Mouse (Mus musculus) C2C12 (cell line): ENCODE results near the gene Spen. TPM values are rescaled to one million over a fixed set of nuclear protein-coding genes. Genes with fewer than 3 reads are reported as not detected.

ENCODE experiments used
- H3K27me3 ChIP-seq: one replicate; pipeline ENCODE4 v1.6.1; 2011; ENCODE audit not compliant: control insufficient read depth, insufficient read depth, insufficient read length
- H3K36me3 ChIP-seq: one replicate; pipeline ENCODE4 v1.6.1; 2011; ENCODE audit not compliant: control insufficient read depth, insufficient read depth
- H3K4me3 ChIP-seq: one replicate; pipeline ENCODE4 v1.5.1; 2011; ENCODE audit warnings: mild to moderate bottlenecking, control low read depth; ENCODE audit not compliant: poor library complexity, insufficient read depth, severe bottlenecking
- H3K79me2 ChIP-seq: one replicate; pipeline ENCODE4 v1.6.1; 2011; ENCODE audit not compliant: control insufficient read depth, insufficient read depth
- H3K79me3 ChIP-seq: one replicate; pipeline ENCODE4 v1.6.1; 2011; ENCODE audit warnings: low read depth, control low read depth
- H3ac ChIP-seq: one replicate; pipeline ENCODE3; 2011; ENCODE audit warnings: low read depth; ENCODE audit not compliant: control insufficient read depth, insufficient read length
- CEBPB ChIP-seq: IDR thresholded peaks from one replicate; pipeline ENCODE4 v1.6.1; 2011; ENCODE audit warnings: low read depth, mild to moderate bottlenecking, control low read depth, moderate library complexity
- CTCF ChIP-seq: IDR thresholded peaks from one replicate; pipeline ENCODE4 v1.5.1; 2011; ENCODE audit not compliant: control insufficient read depth, insufficient read depth, insufficient read length
- FOSL1 ChIP-seq: IDR thresholded peaks from one replicate; pipeline ENCODE4 v1.8.0; 2011; ENCODE audit warnings: mild to moderate bottlenecking, low read length; ENCODE audit not compliant: poor library complexity, insufficient read depth, severe bottlenecking
- MAX ChIP-seq: IDR thresholded peaks from one replicate; pipeline ENCODE4 v1.6.1; 2011; ENCODE audit warnings: mild to moderate bottlenecking, control low read depth
- MYOD1 ChIP-seq: IDR thresholded peaks from one replicate; pipeline ENCODE4 v1.6.1; 2011; ENCODE audit warnings: low read depth; ENCODE audit not compliant: control insufficient read depth, insufficient read length
- MYOG ChIP-seq: IDR thresholded peaks from one replicate; pipeline ENCODE4 v1.6.1; 2011; ENCODE audit not compliant: control insufficient read depth, insufficient read length; ENCODE audit errors: extremely low read depth
- USF1 ChIP-seq: IDR thresholded peaks from one replicate; pipeline ENCODE4 v1.6.1; 2011; ENCODE audit warnings: low read depth, mild to moderate bottlenecking, control low read depth, moderate library complexity
- polyA plus RNA-seq: library from polyadenylated mRNA; unstranded; fragments of >200 nt; fragmentation: generic; extraction: Trizol; gene quantifications from one replicate; pipeline ENCODE4 v1.2.1, GENCODE M21; 2012; ENCODE audit warnings: missing spikeins

The Spen gene
- polyA plus RNA-seq, 1 experiment: 12.1 TPM

GRCm38 (mm10) chr4:141537226-141537610, 1.2 kb downstream of the Spen start:
- peaks cover 55% of the 10 kb centered on the region for H3K79me3 ChIP-seq
- no peak for TF ChIP-seq FOSL1
- H3K79me2 ChIP-seq: peaks cover 61% of the 10 kb centered on the region
- no peaks in the 10 kb centered on the region for H3K36me3 ChIP-seq
- peak overlapping the region; percentile 87 for H3ac ChIP-seq
- H3K27me3 ChIP-seq: no peaks in the 10 kb centered on the region
- H3K4me3 ChIP-seq: peak overlapping the region; percentile 84

GRCm38 (mm10) chr4:141536291-141537225, 1.8 kb downstream of the Spen start:
- H3K27me3 ChIP-seq: no peaks in the 10 kb centered on the region
- TF ChIP-seq CEBPB (no peak), MAX (peak; percentile 85)
- H3K4me3 ChIP-seq: peak overlapping the region; percentile 84
- H3K79me2 ChIP-seq: peaks cover 67% of the 10 kb centered on the region
- peak overlapping the region; percentile 87 for H3ac ChIP-seq
- H3K36me3 ChIP-seq: no peaks in the 10 kb centered on the region
- peaks cover 61% of the 10 kb centered on the region for H3K79me3 ChIP-seq

- TF ChIP-seq CEBPB (no peak), USF1 (no peak), MAX (no peak), MYOD1 (no peak), MYOG (no peak), CTCF (no peak), FOSL1 (no peak)
- Histone ChIP-seq H3K79me2 (peaks cover 82% of the 10 kb centered on the region), H3K36me3 (peaks cover 5% of the 10 kb centered on the region), H3K27me3 (no peaks in the 10 kb centered on the region), H3ac (no peak overlapping the region), H3K4me3 (no peak overlapping the region), H3K79me3 (peaks cover 76% of the 10 kb centered on the region)
Measured at GRCm38 (mm10) chr4:141534947-141535680, 3.3 kb downstream of the Spen start.

- TF ChIP-seq CTCF (no peak), MAX (no peak), MYOG (no peak), FOSL1 (no peak), USF1 (no peak), CEBPB (no peak), MYOD1 (no peak)
- H3ac ChIP-seq: no peak overlapping the region
- H3K79me3 ChIP-seq: peaks cover 94% of the 10 kb centered on the region
- H3K36me3 ChIP-seq: peaks cover 6% of the 10 kb centered on the region
- no peaks in the 10 kb centered on the region for H3K27me3 ChIP-seq
- H3K4me3 ChIP-seq: no peak overlapping the region
- H3K79me2 ChIP-seq: peaks cover 100% of the 10 kb centered on the region
Measured at GRCm38 (mm10) chr4:141530979-141531378, 7.4 kb downstream of the Spen start.

GRCm38 (mm10) chr4:141528938-141529337, 9.5 kb downstream of the Spen start:
- peaks cover 96% of the 10 kb centered on the region for H3K79me3 ChIP-seq
- TF ChIP-seq MYOD1: no peak
- TF ChIP-seq MYOG: no peak
- TF ChIP-seq MAX: no peak
- no peak for TF ChIP-seq FOSL1
- no peak for TF ChIP-seq CEBPB
- H3ac ChIP-seq: no peak overlapping the region
- H3K27me3 ChIP-seq: no peaks in the 10 kb centered on the region
- no peak overlapping the region for H3K4me3 ChIP-seq
- H3K79me2 ChIP-seq: peaks cover 100% of the 10 kb centered on the region
- H3K36me3 ChIP-seq: peaks cover 6% of the 10 kb centered on the region
